Mouse (Mus musculus) inflammation-experienced regulatory T-cells (primary cell): ENCODE results near the gene Nr2f2. TPM values are rescaled to one million over a fixed set of nuclear protein-coding genes. Genes with fewer than 3 reads are reported as not detected.

Experiments
- polyA plus RNA-seq, 2 experiments: library from polyadenylated mRNA; unstranded; fragments of 100-300 nt; shearing (Covaris generic); gene quantifications; one replicate each; pipeline ENCODE4 v1.2.1; 2017

The Nr2f2 gene
- under 1 TPM; 0.23 to 0.72 TPM for polyA plus RNA-seq

GRCm38 (mm10) chr7:70365941-70366807 lies at the start of gene Nr2f2:
Nr2f2 (minus strand) TSS chr7:70366735.

